Mouse (Mus musculus): ENCODE data around the gene Ajap1.

- TF ChIP-seq POLR2A (IDR thresholded peaks at IDR 0.05; ENCODE audit: borderline replicate concordance, low read depth, low read length) = no peak
- no peak for TF ChIP-seq CTCF (IDR thresholded peaks at IDR 0.05; ENCODE audit: low read depth, low read length)
These were observed 104.6 kb downstream of the Ajap1 start for GRCm38 (mm10) chr4:153377981-153378380.

Data from bone marrow macrophage, adult 2 months (primary cell).